Mouse (Mus musculus): ENCODE data around the gene Rora.

The Rora gene

GRCm38 (mm10) chr9:69320635-69321027, 667.0 kb downstream of the Rora start:
- no peak for DNase-seq

GRCm38 (mm10) chr9:69321956-69322355, 668.4 kb downstream of the Rora start:
- no peak for DNase-seq

- DNase-seq, result peak; percentile 54 to 59
These were observed 670.2 kb downstream of the Rora start for GRCm38 (mm10) chr9:69323831-69324230.

DNA sequence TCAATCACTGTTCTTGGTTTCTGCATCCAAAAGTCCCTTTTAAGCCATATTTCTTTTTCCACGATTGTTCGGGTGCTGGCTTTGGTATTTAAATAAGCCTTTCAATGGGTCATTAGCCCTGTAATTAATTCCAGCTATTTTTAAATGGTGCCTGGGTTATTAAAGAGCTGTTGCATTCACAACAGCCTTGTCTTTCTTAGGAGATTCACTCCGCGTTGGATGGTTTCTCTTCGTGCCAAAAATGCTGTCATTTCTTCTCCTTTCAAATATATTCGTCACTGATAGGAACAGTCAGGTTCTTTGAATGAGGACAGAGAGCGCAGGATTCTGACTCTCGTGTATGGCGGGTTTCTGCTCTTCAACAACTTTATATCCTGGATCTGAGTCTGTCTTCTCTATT, 673.5 kb downstream of the Rora start:
- no peak for DNase-seq

DNA sequence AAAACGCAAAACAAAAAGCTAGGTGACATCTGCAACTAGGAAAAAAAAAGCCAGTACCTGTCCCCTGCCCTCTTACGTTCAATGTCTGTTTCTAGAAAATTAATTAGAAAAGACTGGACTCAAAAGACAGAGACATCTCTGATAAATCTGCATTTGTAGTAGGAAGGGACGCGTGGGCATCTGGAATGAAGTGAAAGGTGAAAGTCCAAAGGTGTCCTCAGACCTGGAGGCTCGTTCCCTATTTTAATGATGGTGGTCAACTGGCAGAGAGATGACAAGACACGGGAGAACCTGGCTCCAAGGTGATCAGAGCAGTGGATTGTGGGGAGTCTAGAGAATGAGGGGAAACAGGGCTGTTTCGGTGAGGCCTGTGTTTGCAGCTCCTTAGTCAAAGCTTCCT, 674.0 kb downstream of the Rora start:
- no peak for DNase-seq

DNA sequence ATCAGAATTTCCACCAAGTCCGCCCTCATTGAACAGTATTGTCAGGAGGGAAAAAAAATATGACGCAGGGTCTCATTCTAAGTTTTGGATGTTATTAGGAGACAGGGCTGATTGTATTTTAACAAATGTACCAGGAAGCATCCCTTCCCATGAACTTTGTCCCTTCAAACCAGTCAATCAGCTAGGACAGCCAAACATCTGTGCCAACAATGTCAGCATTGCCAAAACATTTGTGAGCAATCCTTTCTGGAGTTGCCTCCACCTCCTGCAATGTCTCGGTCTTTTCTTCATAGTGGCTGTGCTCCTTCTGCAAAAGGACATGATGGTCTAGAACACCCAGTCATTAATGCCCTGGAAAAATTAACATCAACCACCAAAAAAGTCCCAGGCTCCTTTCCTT, 678.2 kb downstream of the Rora start:
- peak; percentile 64 to 75 for DNase-seq

GRCm38 (mm10) chr9:69332802-69333568, 679.4 kb downstream of the Rora start:
- DNase-seq, result no peak

DNA sequence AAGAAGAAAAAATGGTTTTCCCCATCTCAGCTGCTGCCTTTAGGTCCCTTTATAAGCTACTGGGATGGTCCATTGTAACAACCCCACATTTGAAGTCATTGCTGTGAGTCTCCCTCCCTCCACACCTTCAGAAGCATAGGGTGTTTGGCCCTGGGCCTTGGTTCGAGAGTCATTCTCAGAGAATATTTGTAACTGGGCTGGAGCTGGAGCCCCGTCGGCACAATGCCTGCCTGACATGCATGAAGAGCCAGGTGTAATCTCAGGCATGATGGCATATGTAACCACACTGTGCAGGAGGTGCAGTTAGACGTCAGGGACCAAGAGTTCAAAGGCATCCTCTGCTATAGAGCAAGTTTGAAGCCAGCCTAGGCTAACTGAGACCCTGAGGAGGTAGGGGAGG, 680.1 kb downstream of the Rora start:
- no peak for DNase-seq

DNA sequence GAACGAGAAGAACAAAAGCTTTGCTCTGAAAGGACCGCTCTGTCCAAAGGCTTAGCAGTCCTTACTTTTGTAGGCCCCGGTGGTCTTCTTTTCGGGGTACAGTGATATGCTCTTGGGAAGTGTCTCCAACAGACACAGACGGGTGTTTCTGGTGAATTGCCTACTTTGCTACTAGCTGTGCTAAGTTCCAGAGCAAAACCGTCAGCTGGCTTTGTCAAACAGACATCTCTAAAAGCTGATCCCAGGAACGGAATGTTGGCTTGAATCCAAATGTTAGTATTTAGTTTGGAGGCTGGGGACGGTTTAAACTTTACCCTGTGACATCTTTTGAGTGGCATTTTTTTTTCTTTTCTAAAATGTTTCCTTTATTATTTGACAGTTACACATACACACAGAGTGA, 680.5 kb downstream of the Rora start:
- peak; percentile 49 to 51 for DNase-seq

- no peak for DNase-seq
These were observed 682.5 kb downstream of the Rora start for GRCm38 (mm10) chr9:69336063-69336462.

DNA sequence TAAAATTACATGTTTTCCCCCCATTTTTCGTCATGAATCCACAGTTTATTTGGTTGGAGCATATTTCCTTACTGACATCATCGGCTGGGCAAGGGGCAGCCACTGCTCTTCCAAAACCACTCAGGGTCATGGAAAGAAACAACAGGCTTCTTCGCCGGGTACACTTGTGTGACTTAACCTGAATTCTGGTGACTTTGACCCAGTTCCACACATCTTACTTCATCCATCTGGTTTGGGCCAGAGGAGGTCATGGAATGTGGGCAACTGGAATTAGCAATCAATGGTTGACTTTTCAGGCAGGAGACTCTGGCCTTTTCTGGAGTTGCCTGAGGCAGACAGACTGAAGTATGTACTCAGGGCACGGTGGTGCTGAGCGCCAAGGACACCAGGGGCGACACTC, 685.6 kb downstream of the Rora start:
- peak; percentile 49 to 71 for DNase-seq

GRCm38 (mm10) chr9:69339829-69340228, 686.2 kb downstream of the Rora start:
- no peak for DNase-seq

GRCm38 (mm10) chr9:69340421-69340820, 686.8 kb downstream of the Rora start:
- DNase-seq, result no peak

- peak in 1 of 2 experiments; percentile 13 for DNase-seq
These were observed 690.3 kb downstream of the Rora start for GRCm38 (mm10) chr9:69343881-69344280.

DNA sequence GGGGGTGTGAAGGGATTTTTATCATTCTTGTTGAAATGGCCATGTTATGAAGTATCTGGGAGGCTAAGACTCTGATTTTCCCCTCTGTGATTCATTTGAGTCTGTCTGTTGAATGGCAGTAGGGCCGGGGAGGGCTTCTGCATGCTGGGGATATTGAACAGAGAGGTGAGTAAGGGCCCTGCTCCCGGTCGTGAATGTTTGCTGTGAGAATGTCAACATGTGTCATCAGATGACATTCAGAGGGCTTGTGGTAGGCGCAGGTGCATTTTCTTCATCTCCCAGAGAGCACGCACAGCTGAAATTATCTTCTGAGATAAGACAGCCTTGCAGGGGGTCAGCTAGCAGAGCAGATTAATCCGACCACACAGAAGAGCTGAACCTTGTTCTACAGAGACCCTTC, 692.0 kb downstream of the Rora start:
- DNase-seq, result peak in 1 of 2 experiments; percentile 11

DNA sequence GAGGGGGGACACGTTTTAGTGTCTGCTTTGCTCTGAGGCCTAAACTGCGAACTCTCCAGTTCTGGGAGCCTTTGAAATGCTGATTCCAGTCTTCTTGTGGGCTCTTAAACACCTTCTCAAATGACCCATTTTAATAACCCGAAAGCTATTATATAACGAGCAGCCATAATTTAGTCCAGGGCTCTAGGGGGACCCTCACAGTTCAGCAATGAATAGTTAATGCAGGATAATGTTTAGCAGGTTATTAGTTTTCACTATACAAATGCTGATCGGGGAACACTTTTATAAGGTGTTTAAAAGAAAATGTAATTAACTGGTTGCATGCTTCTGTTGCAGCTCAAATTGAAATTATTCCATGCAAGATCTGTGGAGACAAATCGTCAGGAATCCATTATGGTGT, 694.2 kb downstream of the Rora start:
- DNase-seq, result peak in 1 of 2 experiments; percentile 10

DNA sequence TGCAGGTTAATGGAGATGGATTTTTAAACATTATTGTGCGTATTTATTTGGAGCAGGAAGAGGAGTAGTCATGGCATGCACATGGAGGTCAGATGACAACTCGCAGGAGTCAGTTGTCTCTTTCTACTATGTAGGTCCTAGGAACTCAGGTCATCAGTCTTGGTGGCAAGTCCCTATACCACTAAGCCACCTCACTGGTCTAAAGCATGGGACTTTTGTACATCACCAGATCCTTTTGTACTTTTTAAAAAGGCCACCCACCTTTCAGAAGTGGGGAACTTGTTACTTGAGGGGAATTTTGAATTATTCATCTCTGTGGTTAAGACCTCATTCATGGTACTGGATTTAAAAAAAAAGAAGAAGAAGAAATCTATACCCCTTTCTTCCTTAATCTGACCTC, 696.0 kb downstream of the Rora start:
- no peak for DNase-seq

GRCm38 (mm10) chr9:69354228-69354627, 700.6 kb downstream of the Rora start:
- DNase-seq, result no peak

GRCm38 (mm10) chr9:69357834-69358233, 704.2 kb downstream of the Rora start:
- DNase-seq, result peak; percentile 55 to 62

DNA sequence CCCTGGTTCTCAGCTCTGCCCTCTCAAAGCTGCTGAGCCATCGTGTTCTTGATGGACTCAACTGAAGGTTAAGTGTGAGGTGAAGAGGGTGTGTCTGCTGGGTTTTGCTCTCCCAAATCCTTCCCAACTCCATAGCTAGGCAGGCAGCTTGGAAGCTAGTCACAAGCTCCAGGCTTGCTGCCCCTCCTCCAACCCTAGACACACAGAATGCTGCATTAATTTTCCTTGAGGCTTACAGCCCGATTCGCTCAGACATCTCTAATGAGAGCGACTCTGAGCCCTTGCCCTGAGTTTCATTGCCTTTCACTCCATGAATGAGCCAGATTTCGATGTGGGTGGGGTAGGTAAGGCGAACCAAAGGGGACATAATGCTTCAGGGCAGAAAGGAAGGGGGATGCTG, 705.2 kb downstream of the Rora start:
- DNase-seq, result no peak

DNA sequence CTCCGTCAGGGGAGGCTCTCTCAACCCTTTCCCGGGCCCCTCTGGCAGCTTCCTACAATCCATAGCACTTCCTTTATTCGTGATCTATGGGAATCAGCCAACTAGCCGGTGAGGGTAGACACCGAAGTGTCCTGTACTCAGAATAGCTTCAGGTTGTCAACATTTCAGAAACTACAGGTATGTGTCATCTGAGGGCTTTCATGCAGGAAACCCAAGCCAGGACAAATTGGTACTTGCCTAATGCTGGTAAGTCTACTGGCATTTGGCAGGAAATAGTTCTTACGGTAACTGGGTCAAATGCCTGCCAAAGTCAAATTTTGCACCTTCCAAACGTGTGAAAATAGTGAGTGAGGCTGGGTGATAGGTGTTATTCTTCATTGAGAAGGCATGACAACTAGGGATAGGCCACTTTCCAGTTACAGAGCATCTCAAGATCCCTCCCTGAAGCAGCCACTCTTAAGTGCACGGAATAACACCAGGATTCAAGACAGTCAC, 708.4 kb downstream of the Rora start:
- no peak for DNase-seq

DNA sequence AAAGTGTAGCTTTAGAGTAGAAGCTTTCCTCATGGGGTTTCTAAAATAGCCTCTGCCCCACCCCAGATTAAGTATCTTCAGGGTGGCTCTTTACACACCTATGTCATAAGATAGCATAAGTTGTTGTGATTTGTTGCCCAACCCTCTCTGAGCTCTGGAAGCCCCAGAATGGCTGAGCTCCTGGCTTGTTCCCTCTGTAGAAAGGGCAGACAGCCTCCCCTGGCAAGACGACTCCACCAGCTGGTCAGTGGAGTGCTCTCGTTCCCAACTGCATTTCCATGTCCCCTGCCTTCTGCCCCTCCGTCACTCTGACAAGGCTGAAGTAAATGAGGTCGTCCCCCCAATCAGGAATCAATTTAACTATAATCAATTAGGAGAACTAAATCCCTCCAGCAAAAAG, 709.2 kb downstream of the Rora start:
- no peak for DNase-seq

DNA sequence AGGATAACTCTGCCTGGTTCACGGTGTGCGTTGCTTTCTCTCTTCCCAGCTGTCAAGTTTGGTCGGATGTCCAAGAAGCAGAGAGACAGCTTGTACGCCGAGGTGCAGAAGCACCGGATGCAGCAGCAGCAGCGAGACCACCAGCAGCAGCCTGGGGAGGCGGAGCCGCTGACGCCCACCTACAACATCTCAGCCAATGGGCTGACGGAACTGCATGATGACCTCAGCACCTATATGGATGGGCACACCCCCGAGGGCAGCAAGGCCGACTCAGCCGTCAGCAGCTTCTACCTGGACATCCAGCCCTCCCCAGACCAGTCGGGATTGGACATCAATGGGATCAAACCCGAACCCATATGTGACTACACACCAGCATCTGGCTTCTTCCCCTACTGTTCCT, 710.5 kb downstream of the Rora start:
- no peak for DNase-seq

GRCm38 (mm10) chr9:69367055-69367454, 713.5 kb downstream of the Rora start:
- no peak for DNase-seq

DNA sequence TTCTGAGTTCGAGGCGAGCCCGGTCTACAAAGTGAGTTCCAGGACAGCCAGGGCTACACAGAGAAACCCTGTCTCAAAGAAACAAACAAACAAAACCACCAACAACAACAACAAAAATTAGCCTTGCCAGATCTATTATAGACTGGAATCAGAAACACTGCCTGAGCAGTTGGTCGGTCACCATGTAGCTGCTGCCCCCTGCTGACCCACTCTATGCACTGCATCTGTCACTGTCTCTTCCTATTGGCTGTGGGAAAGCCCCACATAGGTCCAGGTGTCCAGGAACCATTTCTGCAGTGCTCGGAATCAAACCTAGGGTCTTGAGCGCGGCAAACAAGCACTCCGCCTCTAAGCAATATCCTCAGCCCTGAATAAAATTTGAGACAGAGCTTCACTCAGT, 714.5 kb downstream of the Rora start:
- DNase-seq, result peak; percentile 69 to 75

Measured in kidney, postnatal 25 days (tissue).